Mouse (Mus musculus) A20 (cell line): Measurements from ENCODE around the gene Slfn2.

Source experiments
- DNase-seq: peaks from one replicate; pipeline ENCODE4 v3.0.0-alpha.2; 2011; ENCODE audit warnings: low read depth, low spot score

The Slfn2 gene

DNA sequence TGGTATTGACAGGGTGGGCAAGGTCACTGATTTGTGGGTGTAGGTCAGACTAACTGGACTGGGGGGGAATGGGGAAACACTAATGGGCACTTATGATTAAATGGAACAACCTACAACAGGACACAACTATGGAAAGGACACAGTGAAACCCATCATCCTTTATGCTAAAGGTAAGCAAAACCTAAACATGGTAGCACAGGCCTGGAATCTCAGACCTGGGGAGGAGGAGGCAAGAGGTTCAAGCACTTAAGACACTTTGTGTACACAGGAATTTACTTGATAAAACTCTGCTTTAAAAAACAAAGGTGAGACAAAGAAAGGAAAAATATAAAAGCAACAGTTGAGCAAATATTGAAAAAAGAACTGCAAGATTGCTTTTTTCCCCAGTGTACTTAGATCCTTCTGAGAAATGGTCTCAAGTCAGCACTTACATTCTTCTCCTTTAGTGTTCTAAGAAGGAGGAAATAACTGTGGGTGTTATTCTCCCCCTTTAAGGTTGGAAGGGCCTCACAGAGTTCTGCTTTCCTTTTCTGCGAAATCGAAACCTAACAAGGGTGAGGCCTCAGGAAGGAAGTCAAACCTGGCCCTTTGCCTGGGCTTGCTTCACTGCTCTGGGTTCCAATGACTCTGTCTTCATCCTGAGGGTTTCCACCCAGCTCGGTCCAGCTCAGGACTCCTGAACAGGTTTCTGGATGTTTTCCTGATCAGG, 13.0 kb downstream of the Slfn2 start:
- peak; percentile 78 for DNase-seq

DNA sequence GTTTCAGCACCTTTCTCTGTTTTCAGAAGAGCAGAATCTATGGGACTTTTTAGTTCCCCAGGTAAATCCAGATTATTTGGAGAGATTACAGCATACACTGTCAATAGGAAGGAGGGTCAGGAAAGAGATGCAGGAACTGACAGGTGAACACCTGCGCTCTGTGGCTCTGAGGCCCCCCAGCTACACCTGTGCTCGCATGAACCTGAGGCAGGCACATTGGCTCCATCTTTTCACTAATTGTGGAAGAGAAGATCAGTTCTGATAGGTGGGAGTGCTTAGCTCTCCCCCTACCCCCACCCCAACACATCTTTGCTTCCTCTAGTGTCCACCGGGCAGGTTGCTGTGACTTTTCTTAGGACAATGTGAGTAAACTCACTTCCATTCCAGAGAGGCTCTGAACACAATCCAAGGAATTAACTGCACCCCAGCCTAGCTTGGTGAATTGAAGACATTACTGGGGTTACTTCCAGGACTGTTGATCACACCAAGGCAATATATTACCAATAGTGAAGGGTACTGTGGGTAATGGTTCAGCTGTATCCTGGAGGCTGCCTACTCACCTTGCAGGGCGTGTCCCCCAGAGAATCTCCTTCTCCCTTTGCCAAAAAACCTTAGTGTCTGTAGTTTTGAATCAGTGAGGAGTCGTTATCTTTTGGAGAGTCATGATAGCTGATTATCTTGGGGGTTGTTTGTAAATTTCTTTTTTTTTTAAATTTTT, 13.7 kb downstream of the Slfn2 start:
- DNase-seq, result no peak

GRCm38 (mm10) chr11:83079487-83080199, 14.7 kb downstream of the Slfn2 start:
- DNase-seq, result no peak

DNA sequence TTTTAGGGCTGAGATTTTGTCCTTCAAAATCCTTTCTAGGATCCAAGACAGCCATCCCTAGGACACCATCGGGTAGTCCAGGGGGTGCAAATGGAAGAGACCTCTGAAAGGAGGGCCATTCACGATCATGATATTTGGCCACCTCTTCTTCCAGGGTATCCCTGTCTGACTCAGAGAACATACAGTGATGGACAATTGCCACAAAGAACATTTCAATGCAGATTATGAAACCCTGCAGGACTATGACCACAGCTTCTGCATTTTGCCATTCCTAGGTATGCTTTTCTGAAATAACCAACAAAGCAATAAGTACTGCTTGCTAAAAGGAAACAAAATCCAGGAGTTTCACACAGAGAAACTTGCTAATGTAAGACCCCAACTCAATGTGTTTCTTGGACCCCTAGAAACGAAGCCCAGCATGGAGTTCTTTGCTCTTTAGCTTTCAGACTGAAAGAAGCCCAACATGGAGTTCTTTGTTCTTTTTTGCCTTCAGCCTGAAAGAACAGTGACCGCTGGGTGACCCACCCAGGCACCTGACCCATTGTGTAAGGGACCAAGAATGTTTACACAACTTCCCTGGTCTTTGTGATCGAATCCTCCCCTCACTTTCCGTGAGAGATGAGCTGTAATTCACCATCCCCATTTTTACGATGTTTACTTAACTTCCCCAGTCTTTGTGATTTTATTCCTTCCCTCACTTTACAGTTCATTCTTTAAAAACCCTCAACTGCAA, 18.0 kb downstream of the Slfn2 start:
- no peak for DNase-seq

GRCm38 (mm10) chr11:83084161-83084560, 19.2 kb downstream of the Slfn2 start:
- DNase-seq, result no peak

- no peak for DNase-seq
Measured at GRCm38 (mm10) chr11:83084761-83085160, 19.8 kb downstream of the Slfn2 start.

DNA sequence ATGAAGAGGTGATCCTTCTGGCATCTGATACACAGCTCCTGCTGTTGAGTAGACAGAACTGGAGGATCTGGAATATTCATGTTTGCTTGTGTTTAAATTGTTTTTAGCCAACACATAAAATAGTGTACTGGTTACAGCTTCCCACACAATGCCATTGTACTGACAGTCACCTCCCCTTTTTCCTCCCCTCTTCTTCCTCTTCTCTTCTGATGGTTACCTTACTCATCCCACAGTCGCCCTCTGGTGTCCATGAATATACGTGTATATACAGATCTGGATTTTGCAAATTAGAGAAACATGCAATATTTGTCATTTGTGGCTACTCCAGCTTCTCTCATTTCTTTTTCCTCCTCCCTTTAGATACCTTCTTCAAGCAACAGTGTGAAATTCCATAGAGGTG, 50.2 kb downstream of the Slfn2 start:
- DNase-seq, result peak; percentile 58

DNA sequence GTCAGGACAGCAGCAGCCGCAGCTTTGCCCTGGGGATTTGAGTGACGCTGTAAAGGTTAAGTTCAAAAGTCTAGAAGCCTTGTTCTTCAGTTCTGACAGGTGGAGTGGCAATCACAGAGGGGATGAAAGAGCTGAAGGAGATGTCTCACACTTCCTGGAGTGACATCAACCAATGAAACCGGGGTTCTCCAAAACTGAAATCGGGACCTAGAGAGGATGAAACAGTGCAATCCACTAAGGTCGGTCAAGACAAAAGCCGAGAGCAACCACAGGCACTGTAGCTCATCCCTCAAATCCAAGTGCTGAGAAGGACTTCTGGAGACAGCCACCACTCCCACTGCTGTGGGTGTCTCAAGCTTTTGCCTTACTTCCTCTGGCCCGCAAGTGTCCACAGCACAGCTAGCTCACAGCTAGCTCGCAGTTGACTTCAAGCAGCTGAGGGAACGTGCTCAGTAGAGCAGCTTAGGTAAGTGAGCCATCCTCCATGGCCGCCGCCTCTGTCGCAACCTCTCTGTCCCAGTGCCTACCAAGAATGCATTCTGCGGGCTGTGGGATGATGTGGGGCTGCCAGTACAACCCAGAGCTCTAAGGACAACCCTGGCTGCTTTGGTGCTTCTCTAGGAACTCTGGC, 51.8 kb downstream of the Slfn2 start, which contains the start of gene Slfn1:
TSS of gene Slfn1 (plus strand) at position 253 of the 631 bp plus-strand sequence.
- DNase-seq, result no peak

- DNase-seq, result peak; percentile 41
Measured at GRCm38 (mm10) chr11:83118056-83118455, 53.1 kb downstream of the Slfn2 start.
